Mouse (Mus musculus): ENCODE measurements around the gene Npb.

DNA sequence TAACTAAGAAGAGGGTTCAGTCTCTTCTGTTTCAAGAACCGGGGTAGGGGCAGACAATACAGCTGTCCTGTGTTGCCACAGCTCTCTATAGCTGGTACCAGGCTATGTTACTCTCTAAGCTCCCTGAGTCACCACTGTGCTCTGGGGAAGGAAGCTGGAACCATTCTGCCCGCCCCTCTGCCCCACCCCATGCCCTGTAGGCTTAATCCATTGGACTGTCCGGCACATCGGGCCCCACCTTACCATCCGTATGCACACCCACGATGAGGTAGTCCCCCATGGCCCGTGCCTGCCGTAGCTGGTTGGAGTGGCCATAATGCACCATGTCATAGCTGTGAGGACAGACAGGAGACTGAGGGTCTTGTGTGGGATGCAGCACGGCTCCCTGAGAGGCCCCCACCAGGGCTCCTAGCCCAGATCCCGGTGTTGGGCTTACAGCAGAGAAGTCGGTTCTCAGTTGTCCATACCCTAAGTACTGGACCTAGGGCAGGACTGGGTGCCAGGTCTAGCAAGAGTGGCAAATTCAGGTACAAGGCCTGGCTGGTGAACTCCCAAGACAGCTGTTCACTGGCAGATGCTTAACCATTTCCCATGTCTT lies 7.4 kb downstream of the Npb start:
- no peak for TF ChIP-seq USF1 (IDR thresholded peaks at IDR 0.05; ENCODE audit: low read depth)
- TF ChIP-seq POLR2A (IDR thresholded peaks at IDR 0.05; ENCODE audit: insufficient read length, low read depth): no peak
- no peak for TF ChIP-seq TCF3 (IDR thresholded peaks at IDR 0.05; ENCODE audit: insufficient read length, low read depth)
- TF ChIP-seq REST (IDR thresholded peaks at IDR 0.05; ENCODE audit: insufficient read depth, insufficient read length): no peak
- no peak for TF ChIP-seq MYOD1 (IDR thresholded peaks at IDR 0.05; ENCODE audit: control insufficient read depth in 1 of 3, insufficient read length in 2 of 3, low read depth in 2 of 3)
- TF ChIP-seq E2F4 (IDR thresholded peaks at IDR 0.05; ENCODE audit: insufficient read depth): no peak
- no peak for TF ChIP-seq MAX (IDR thresholded peaks at IDR 0.05; ENCODE audit: low read depth)
